Mouse (Mus musculus) heart, postnatal 4 days (tissue): Measurements from ENCODE around the gene Olfr885. TPM values are rescaled to one million over a fixed set of nuclear protein-coding genes. Genes with fewer than 3 reads are reported as not detected.

Source experiments
- DNase-seq: peaks from one replicate; pipeline ENCODE4 v3.0.0; 2021
- total RNA-seq, 2 experiments: library from RNA; stranded (reverse); gene quantifications; 2 replicates each; pipeline ENCODE4 v1.2.3; 2021

Gene Olfr885
- total RNA-seq: not detected

DNA sequence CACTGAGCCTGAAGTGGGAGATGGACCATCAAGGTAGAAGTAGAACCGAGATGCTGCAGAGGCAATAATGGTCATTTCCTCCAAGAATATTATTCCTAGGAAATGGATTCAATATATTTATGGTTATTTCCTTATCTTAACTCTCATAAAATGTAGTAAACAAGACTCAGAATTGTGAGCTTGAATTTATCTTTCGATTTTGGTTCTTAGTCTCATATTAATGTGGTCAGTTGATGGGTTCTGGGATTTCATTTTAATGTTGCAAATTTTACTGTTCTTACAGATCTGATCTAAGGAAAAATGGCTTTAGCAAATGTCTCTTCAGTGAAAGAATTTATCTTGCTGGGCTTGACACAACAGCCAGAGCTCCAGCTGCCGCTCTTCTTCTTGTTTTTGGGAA lies at the start of gene Olfr885:
Olfr885 (plus strand) TSS at position 301 of the 400 bp plus-strand sequence.
- DNase-seq: no peak

DNA sequence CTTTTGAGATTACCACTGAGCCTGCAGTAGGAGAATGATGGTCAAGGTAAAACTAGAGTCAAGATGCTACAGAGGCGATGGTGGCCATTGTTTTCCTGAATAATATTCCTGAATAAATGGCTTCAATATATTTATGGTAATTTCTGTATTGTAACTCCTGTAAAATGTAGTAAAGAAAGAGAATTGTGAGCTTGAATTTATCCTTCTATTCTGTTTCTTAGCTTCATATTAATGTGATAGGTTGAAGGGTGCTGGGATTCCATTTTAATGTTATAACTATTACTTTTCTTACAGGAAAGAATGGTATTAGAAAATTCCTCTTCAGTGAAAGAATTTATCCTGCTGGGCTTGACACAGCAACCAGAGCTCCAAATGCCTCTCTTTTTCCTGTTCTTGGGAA lies 35.6 kb upstream of the Olfr885 start, which contains the start of gene Olfr883:
Olfr883 (plus strand) TSS at position 301 of the 400 bp plus-strand sequence.
- no peak for DNase-seq

DNA sequence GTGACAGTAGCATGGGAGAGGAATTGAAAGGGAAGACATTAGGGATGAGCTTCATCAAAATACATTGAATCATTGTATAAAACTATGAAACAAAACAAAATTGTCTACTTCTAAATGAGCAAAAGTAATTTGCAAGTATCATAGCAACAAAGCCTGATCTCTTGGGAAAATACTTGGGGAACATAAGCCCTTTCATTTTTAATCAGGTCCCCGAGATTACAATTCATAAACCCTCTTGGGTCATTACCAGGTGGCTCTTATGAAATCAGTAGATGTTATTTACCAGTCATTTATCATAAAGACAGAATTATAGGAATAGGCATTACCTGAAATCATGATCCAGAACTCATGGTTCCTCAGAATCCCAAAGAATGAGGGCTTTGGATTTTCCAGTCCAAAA lies 14.9 kb upstream of the Olfr885 start, which contains the start of gene Olfr884:
Olfr884 (plus strand) TSS at position 301 of the 400 bp plus-strand sequence.
- no peak for DNase-seq

DNA sequence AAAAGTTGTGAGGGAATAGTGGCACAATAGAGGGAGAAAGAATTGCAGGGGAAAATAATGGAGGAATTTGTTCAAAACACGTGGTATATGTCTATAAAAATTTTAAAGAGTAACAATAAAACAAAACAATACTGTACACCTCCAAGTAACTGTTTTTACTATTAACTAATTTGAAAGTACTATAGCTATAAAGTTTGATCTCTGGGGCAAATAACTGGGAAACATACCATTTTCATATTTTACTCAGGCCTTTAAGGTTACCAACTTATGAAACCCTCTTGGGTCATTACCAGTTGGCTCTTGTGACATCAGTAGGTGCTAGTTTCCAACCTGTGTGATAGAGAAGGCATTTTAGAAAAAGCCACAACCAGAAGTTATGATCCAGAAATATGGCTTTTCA lies 22.6 kb downstream of the Olfr885 start, which contains the start of gene Olfr887:
Olfr887 (plus strand) TSS at position 301 of the 400 bp plus-strand sequence.
- DNase-seq: no peak

DNA sequence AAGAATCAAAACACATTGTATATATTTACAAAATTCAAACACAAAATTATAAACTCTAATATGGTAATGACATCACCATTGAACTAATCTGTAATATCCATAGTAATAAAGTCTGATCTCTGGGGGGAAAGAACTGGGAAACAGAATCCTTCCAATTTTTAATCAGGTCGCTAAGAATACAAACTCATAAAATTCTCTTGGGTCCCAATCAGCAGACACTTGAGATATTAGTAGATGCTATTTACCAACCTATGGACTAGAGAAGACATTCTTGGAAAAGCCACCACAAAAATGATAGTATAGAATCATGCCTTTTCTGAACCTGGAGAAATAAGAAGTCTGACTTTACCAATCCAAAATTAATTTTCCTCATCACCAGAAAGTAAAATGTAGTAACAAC lies 46.7 kb downstream of the Olfr885 start, which contains the start of gene Olfr888:
Olfr888 (plus strand) TSS at position 301 of the 400 bp plus-strand sequence.
- no peak for DNase-seq

Other genes with a start within 250 kb of the Olfr885 start
- not detected for gene Olfr877, start 207.1 kb upstream of the Olfr885 start, total RNA-seq
- not detected for gene Olfr145, start 164.6 kb upstream of the Olfr885 start, total RNA-seq
- not detected for gene Olfr878, start 143.5 kb upstream of the Olfr885 start, total RNA-seq
- gene Olfr881, start 69.5 kb upstream of the Olfr885 start, total RNA-seq: not detected
- gene Olfr883, start 35.5 kb upstream of the Olfr885 start, total RNA-seq: not detected
- not detected for gene Olfr884, start 14.8 kb upstream of the Olfr885 start, total RNA-seq
- gene Olfr887, start 22.8 kb downstream of the Olfr885 start, total RNA-seq: not detected
- not detected for gene Olfr888, start 46.8 kb downstream of the Olfr885 start, total RNA-seq
- gene Olfr889, start 53.9 kb downstream of the Olfr885 start, total RNA-seq: not detected
- not detected for gene Olfr890, start 81.2 kb downstream of the Olfr885 start, total RNA-seq
- gene Olfr891, start 119.5 kb downstream of the Olfr885 start, total RNA-seq: not detected
- not detected for gene Olfr893, start 147.0 kb downstream of the Olfr885 start, total RNA-seq
- gene Olfr894, start 156.7 kb downstream of the Olfr885 start, total RNA-seq: not detected
- gene Olfr143, start 191.5 kb downstream of the Olfr885 start, total RNA-seq: not detected
- not detected for gene Olfr895, start 206.5 kb downstream of the Olfr885 start, total RNA-seq
- not detected for gene Olfr896-ps1, start 229.8 kb downstream of the Olfr885 start, total RNA-seq